Mouse (Mus musculus): Measurements from ENCODE around the gene Lamc2.

The Lamc2 gene

GRCm38 (mm10) chr1:153126491-153127381, 59.5 kb downstream of the Lamc2 start:
- DNase-seq = no peak

- DNase-seq = no peak
Observed at GRCm38 (mm10) chr1:153125287-153126275, 60.7 kb downstream of the Lamc2 start.

- DNase-seq = no peak
Observed at GRCm38 (mm10) chr1:153124502-153124901, 61.7 kb downstream of the Lamc2 start.

GRCm38 (mm10) chr1:153122764-153123163, 63.5 kb downstream of the Lamc2 start:
- DNase-seq = no peak

- no peak for DNase-seq
Observed at GRCm38 (mm10) chr1:153121320-153121719, 64.9 kb downstream of the Lamc2 start.

- no peak for DNase-seq
Observed at GRCm38 (mm10) chr1:153120544-153120943, 65.7 kb downstream of the Lamc2 start.

- no peak for DNase-seq
Observed at GRCm38 (mm10) chr1:153115315-153115714, 70.9 kb downstream of the Lamc2 start.

- no peak for DNase-seq
Observed at GRCm38 (mm10) chr1:153111596-153111995, 74.7 kb downstream of the Lamc2 start.

- no peak for DNase-seq
Observed at GRCm38 (mm10) chr1:153109836-153110235, 76.4 kb downstream of the Lamc2 start.

- DNase-seq = no peak
Observed at GRCm38 (mm10) chr1:153109346-153109745, 76.9 kb downstream of the Lamc2 start.

- no peak for DNase-seq
Observed at GRCm38 (mm10) chr1:153107866-153108265, 78.4 kb downstream of the Lamc2 start.

GRCm38 (mm10) chr1:153104804-153105203, 81.4 kb downstream of the Lamc2 start:
- no peak for DNase-seq

GRCm38 (mm10) chr1:153103186-153103554, 83.1 kb downstream of the Lamc2 start:
- no peak for DNase-seq

GRCm38 (mm10) chr1:153102296-153103185, 83.7 kb downstream of the Lamc2 start:
- no peak for DNase-seq

- peak; percentile 28 for DNase-seq
Observed at GRCm38 (mm10) chr1:153101327-153101880, 84.8 kb downstream of the Lamc2 start.

- DNase-seq = no peak
Observed at GRCm38 (mm10) chr1:153100912-153101311, 85.3 kb downstream of the Lamc2 start.

GRCm38 (mm10) chr1:153098586-153098985, 87.7 kb downstream of the Lamc2 start:
- no peak for DNase-seq

- no peak for DNase-seq
Observed at GRCm38 (mm10) chr1:153097017-153097675, 89.1 kb downstream of the Lamc2 start.

- no peak for DNase-seq
Observed at GRCm38 (mm10) chr1:153095826-153096727, 90.2 kb downstream of the Lamc2 start.

GRCm38 (mm10) chr1:153095328-153095727, 90.9 kb downstream of the Lamc2 start:
- DNase-seq = no peak
